Mouse (Mus musculus) olfactory bulb, adult 2 months (tissue): ENCODE results near the gene Tnfsf9.

Experiments used
- CTCF ChIP-seq: fragments of 200-500 bp; IDR thresholded peaks from 2 replicates; pipeline ENCODE4 v1.5.1; 2012; ENCODE audit warnings: low read depth, mild to moderate bottlenecking, low read length, moderate library complexity; ENCODE audit not compliant: insufficient read depth
- POLR2A ChIP-seq: fragments of 200-500 bp; IDR thresholded peaks from 2 replicates; pipeline ENCODE4 v1.6.1; 2012; ENCODE audit warnings: mild to moderate bottlenecking, low read depth, low read length, moderate library complexity; ENCODE audit not compliant: insufficient read depth

GRCm38 (mm10) chr17:57108040-57108665 is 3.0 kb downstream of the Tnfsf9 start:
- TF ChIP-seq CTCF (no peak), POLR2A (no peak)
